In genomic region chr1:62591296-62592031, GRCm38 (mm10) we compare ENCODE assay signal across 8 mouse cellular contexts.
DNase-seq lines count a peak whose midpoint lies in the region; ATAC-seq and TF ChIP-seq lines count a peak whose summit lies in the region.

No protein-coding gene starts in this region.

- peak; percentile 76 for ATAC-seq in heart, postnatal 0 days (ENCODE audit: insufficient read depth, low read depth)

- intact Hi-C loops in left cerebral cortex, adult 2 months (cut with DNase I): no loop called here

- 46% methylated on average over 6 of the region's 6 CpGs for WGBS in heart, postnatal 0 days
- 68% methylated on average over 6 of the region's 6 CpGs for WGBS in limb, embryonic 10.5 days

- no peaks in the 10 kb centered on the region for H3K27me3 ChIP-seq in heart, postnatal 0 days (ENCODE audit: control insufficient read depth, insufficient read depth, low read length)
- no peaks in the 10 kb centered on the region for H3K27me3 ChIP-seq in limb, embryonic 10.5 days (ENCODE audit: low read depth, poor library complexity, severe bottlenecking)

- no peak overlapping the region for H3K4me2 ChIP-seq in heart, postnatal 0 days (ENCODE audit: low read depth, low read length)

- no peaks in the 10 kb centered on the region for H3K9me3 ChIP-seq in heart, postnatal 0 days (replicated peaks; ENCODE audit: control insufficient read depth, low read length)
- no peaks in the 10 kb centered on the region for H3K9me3 ChIP-seq in limb, embryonic 10.5 days (replicated peaks)

- H3K4me3 ChIP-seq in heart, postnatal 0 days (ENCODE audit: low read depth, low read length): no peak overlapping the region
- no peak overlapping the region for H3K4me3 ChIP-seq in limb, embryonic 10.5 days
- no peak overlapping the region for H3K4me3 ChIP-seq in left cerebral cortex, adult 2 months

- H3K9ac ChIP-seq in heart, postnatal 0 days (replicated peaks; ENCODE audit: low read depth, low read length): no peak overlapping the region

- TF ChIP-seq EP300 in heart, postnatal 0 days (IDR thresholded peaks at IDR 0.05; ENCODE audit: low read depth): no peak

- H3K36me3 ChIP-seq in heart, postnatal 0 days (replicated peaks; ENCODE audit: control insufficient read depth, insufficient read depth, low read length): no peaks in the 10 kb centered on the region
- H3K36me3 ChIP-seq in limb, embryonic 10.5 days: no peaks in the 10 kb centered on the region

- H3K4me1 ChIP-seq in heart, postnatal 0 days (ENCODE audit: control insufficient read depth, insufficient read depth): no peaks in the 10 kb centered on the region
- H3K4me1 ChIP-seq in limb, embryonic 10.5 days: peaks cover 36% of the 10 kb centered on the region

- TF ChIP-seq CTCF in heart, postnatal 0 days (IDR thresholded peaks at IDR 0.05; ENCODE audit: low read depth): no peak
- TF ChIP-seq CTCF in left cerebral cortex, adult 2 months (IDR thresholded peaks at IDR 0.05): no peak

- peak; percentile 16 to 47 for DNase-seq in adrenal gland, adult (ENCODE audit: inconsistent age in 2 of 2, low spot score in 1 of 2)
- DNase-seq in adrenal gland, adult 18-20 months (ENCODE audit: low spot score in 2 of 2): no peak
- DNase-seq in adrenal gland, postnatal 10 days: peak; percentile 7
- DNase-seq in heart, postnatal 0 days (ENCODE audit: low spot score): peak; percentile 15
- no peak for DNase-seq in limb, embryonic 10.5 days (ENCODE audit: low spot score)
- DNase-seq in spleen, postnatal 36 days (ENCODE audit: low spot score in 2 of 2): no peak
- no peak for DNase-seq in urinary bladder, postnatal 14 days (ENCODE audit: low spot score)
- DNase-seq in left cerebral cortex, adult 2 months (ENCODE audit: extremely low spot score in 1 of 2, low spot score in 2 of 2): no peak

- no peak overlapping the region for H3K27ac ChIP-seq in heart, postnatal 0 days (ENCODE audit: low read depth)
- H3K27ac ChIP-seq in limb, embryonic 10.5 days: peak overlapping the region; percentile 76
- H3K27ac ChIP-seq in left cerebral cortex, adult 2 months: no peak overlapping the region

Comparison
In these comparisons a context has a peak if more than half of its experiments do, and no peak if none do; other contexts are left out.
1. DNase-seq: peak in adrenal gland, adult (2 of 2), adrenal gland, postnatal 10 days (single experiment) and heart, postnatal 0 days (single experiment); none in adrenal gland, adult 18-20 months (0 of 2), limb, embryonic 10.5 days (single experiment), spleen, postnatal 36 days (0 of 2), urinary bladder, postnatal 14 days (single experiment) and left cerebral cortex, adult 2 months (0 of 2).